Mouse (Mus musculus) neural tube, embryonic 11.5 days (tissue): Measurements from ENCODE around the gene Tcaf1. TPM values are rescaled to one million over a fixed set of nuclear protein-coding genes. Genes with fewer than 3 reads are reported as not detected.

Experiments
- ATAC-seq: fragments of 200-750 bp; cut with Nextera tagmentation; 2 replicates; pipeline ENCODE4 v1.8.0; 2017; ENCODE audit warnings: moderate number of reproducible peaks, mild to moderate bottlenecking, moderate TSS enrichment, moderate library complexity; ENCODE audit not compliant: insufficient read depth, low FRiP score, low TSS enrichment
- DNase-seq: peaks from one replicate; pipeline ENCODE4 v3.0.0-alpha.2; 2015; ENCODE audit warnings: low spot score
- H3K27ac ChIP-seq: fragments of 300-500 bp; sonication (generic); 2 replicates; pipeline ENCODE4 v1.5.1; 2014; ENCODE audit warnings: low read depth, mild to moderate bottlenecking, low read length
- H3K27me3 ChIP-seq: fragments of 300-500 bp; sonication (generic); 2 replicates; pipeline ENCODE4 v1.6.1; 2014; ENCODE audit warnings: mild to moderate bottlenecking, low read length, mixed read lengths; ENCODE audit not compliant: control insufficient read depth, insufficient read depth
- H3K36me3 ChIP-seq: fragments of 300-500 bp; sonication (generic); 2 replicates; pipeline ENCODE4 v1.6.1; 2014; ENCODE audit warnings: mild to moderate bottlenecking, low read length, moderate library complexity, mixed read lengths; ENCODE audit not compliant: control insufficient read depth, insufficient read depth
- H3K4me1 ChIP-seq: fragments of 300-500 bp; sonication (generic); 2 replicates; pipeline ENCODE4 v1.6.1; 2014; ENCODE audit warnings: low read length, mixed read lengths; ENCODE audit not compliant: control insufficient read depth, insufficient read depth
- H3K4me2 ChIP-seq: fragments of 300-500 bp; sonication (generic); 2 replicates; pipeline ENCODE4 v1.6.1; 2014; ENCODE audit warnings: low read depth, mild to moderate bottlenecking, moderate library complexity
- H3K4me3 ChIP-seq: fragments of 300-500 bp; sonication (generic); 2 replicates; pipeline ENCODE4 v1.5.1; 2014; ENCODE audit warnings: low read depth, low read length
- H3K9ac ChIP-seq: fragments of 300-500 bp; sonication (generic); 2 replicates; pipeline ENCODE4 v1.6.1; 2014; ENCODE audit warnings: mild to moderate bottlenecking, low read length
- H3K9me3 ChIP-seq: fragments of 300-500 bp; sonication (generic); 2 replicates; pipeline ENCODE4 v1.6.1; 2016; ENCODE audit warnings: low read length; ENCODE audit not compliant: control insufficient read depth
- WGBS: fragments of 180-500 bp; shearing (Covaris S2); extraction: QIAGEN DNeasy Blood & Tissue Kit; methylation state at CpG from one replicate; pipeline ENCODE4 v1.1.7; 2014; 5-methylcytosine and 5-hydroxymethylcytosine counted together
- polyA plus RNA-seq: library from polyadenylated mRNA; unstranded; fragments of >200 nt; fragmentation: Nextera tagmentation; extraction: Ambion mirVana; gene quantifications from 2 replicates; pipeline ENCODE4 v1.2.1, GENCODE M21; 2014

The Tcaf1 gene
- polyA plus RNA-seq, 1 experiment from 2014 or later = 168 TPM

- no peak for ATAC-seq
- H3K4me1 ChIP-seq = no peaks in the 10 kb centered on the region
- H3K4me2 ChIP-seq = no peak overlapping the region
- no peaks in the 10 kb centered on the region for H3K27me3 ChIP-seq
- no peak overlapping the region for H3K9ac ChIP-seq
- no peak overlapping the region for H3K27ac ChIP-seq
- H3K9me3 ChIP-seq = no peaks in the 10 kb centered on the region
- H3K4me3 ChIP-seq = no peak overlapping the region
- H3K36me3 ChIP-seq = no peaks in the 10 kb centered on the region
- WGBS = 91% methylated on average over 5 of the region's 5 CpGs
- no peak for DNase-seq
Measured at GRCm38 (mm10) chr6:42634393-42634792, 75.5 kb downstream of the Tcaf1 start.

- no peak overlapping the region for H3K27ac ChIP-seq
- 80% methylated on average over 4 of the region's 4 CpGs for WGBS
Measured at GRCm38 (mm10) chr6:42631395-42631794, 78.5 kb downstream of the Tcaf1 start.

More at GRCm38 (mm10) chr6:42631395-42631794, 78.5 kb downstream of the Tcaf1 start:
- Histone ChIP-seq H3K36me3 (no peaks in the 10 kb centered on the region), H3K4me1 (no peaks in the 10 kb centered on the region), H3K9me3 (no peaks in the 10 kb centered on the region), H3K4me2 (no peak overlapping the region), H3K27me3 (no peaks in the 10 kb centered on the region), H3K9ac (no peak overlapping the region), H3K4me3 (no peak overlapping the region)
- DNase-seq = no peak
- ATAC-seq = no peak

Other genes with a start within 250 kb of the Tcaf1 start
- not detected in 2 replicates for gene Olfr458, start 244.9 kb downstream of the Tcaf1 start, polyA plus RNA-seq
- gene Olfr457, start 233.8 kb downstream of the Tcaf1 start, polyA plus RNA-seq = not detected in 2 replicates
- not detected in 2 replicates for gene Olfr456, start 222.9 kb downstream of the Tcaf1 start, polyA plus RNA-seq
- gene Olfr455, start 162.5 kb downstream of the Tcaf1 start, polyA plus RNA-seq = not detected in 2 replicates
- not detected in 2 replicates for gene Tcaf3, start 112.4 kb downstream of the Tcaf1 start, polyA plus RNA-seq
- 1.6 and 1.8 TPM in 2 replicates for gene Tcaf2, start 64.8 kb downstream of the Tcaf1 start, polyA plus RNA-seq
- not detected in 2 replicates for gene Olfr453, start 29.3 kb upstream of the Tcaf1 start, polyA plus RNA-seq
- gene Olfr38, start 46.3 kb upstream of the Tcaf1 start, polyA plus RNA-seq = not detected in 2 replicates
- not detected in 2 replicates for gene Olfr452, start 75.0 kb upstream of the Tcaf1 start, polyA plus RNA-seq
- gene Olfr450, start 101.9 kb upstream of the Tcaf1 start, polyA plus RNA-seq = not detected in 2 replicates
- gene Olfr449, start 124.3 kb upstream of the Tcaf1 start, polyA plus RNA-seq = not detected in 2 replicates
- not detected in 2 replicates for gene Olfr448, start 180.4 kb upstream of the Tcaf1 start, polyA plus RNA-seq
- not detected in 2 replicates for gene Olfr447, start 198.8 kb upstream of the Tcaf1 start, polyA plus RNA-seq
- gene Olfr446, start 211.3 kb upstream of the Tcaf1 start, polyA plus RNA-seq = not detected in 2 replicates
- not detected in 2 replicates for gene Olfr444, start 239.0 kb upstream of the Tcaf1 start, polyA plus RNA-seq